Mouse (Mus musculus): ENCODE measurements at regions not wholly inside any gene's neighbourhood (a gene's known extent, or its start where the extent isn't known, plus 50 kb on each side); places are given as distances from the start of the nearest gene placed in this dataset.
A peak's percentile ranks its signal among the peaks of the same experiment; 100 is the strongest.

DNA sequence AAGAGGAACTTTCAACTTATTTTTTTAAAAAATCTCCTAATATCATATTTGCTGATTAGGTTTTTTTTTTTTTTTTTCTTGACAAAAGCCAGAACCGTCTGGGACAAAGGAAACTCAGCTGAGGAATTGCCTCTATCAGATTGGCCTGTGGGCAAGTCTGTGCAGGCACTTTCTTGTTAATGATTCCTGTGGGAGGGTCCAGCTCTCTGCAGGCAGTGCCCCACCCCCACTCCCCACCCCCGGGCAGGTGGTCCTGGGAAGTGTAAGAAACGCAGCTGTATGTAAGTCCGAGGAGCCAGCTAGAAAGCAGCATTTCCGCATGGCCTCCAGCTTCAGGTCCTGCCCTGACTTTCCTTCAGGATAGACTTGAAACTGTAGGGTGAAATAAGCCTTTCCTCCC, 377.7 kb downstream of the Sox2 start:
- no peaks in the 10 kb centered on the region for H3K9me3 ChIP-seq (ENCODE audit: low read length)
- H3K27me3 ChIP-seq (ENCODE audit: insufficient read depth, low read length): no peaks in the 10 kb centered on the region
- peaks cover 4% of the 10 kb centered on the region for H3K4me1 ChIP-seq (ENCODE audit: insufficient read depth, low read length)
- H3K4me2 ChIP-seq (replicated peaks; ENCODE audit: low read depth, low read length): peak overlapping the region; percentile 11; the same call in 1 of the 2 replicates
- no peak overlapping the region for H3K27ac ChIP-seq (ENCODE audit: low read length)
- ATAC-seq (ENCODE audit: low FRiP score, low TSS enrichment): peak; percentile 87
- H3K9ac ChIP-seq (replicated peaks; ENCODE audit: low read length): no peak overlapping the region
- H3K36me3 ChIP-seq (ENCODE audit: insufficient read depth, low read length): no peaks in the 10 kb centered on the region
- H3K4me3 ChIP-seq (ENCODE audit: low read length): no peak overlapping the region
- WGBS: 9% methylated on average over 5 of the region's 5 CpGs

DNA sequence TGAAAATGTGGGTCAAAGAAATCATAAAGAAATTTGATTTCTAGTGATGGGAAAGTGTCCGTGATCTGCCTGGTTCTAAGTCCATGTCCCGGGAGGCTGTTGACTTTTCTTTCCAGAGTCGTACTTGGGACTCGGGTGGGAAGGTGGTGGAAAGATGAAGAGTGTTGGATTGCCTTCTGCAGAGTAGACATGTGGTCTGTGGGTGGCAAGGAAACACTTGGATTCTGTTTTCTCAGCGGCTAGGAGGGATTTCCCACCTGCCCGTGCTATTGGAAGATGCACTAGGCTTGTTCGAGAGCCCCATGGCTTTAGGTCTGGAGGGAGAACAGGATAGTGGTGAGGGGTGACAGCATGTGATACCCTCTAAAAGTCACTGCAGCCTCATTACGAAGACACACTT, 379.7 kb downstream of the Sox2 start:
- Histone ChIP-seq H3K4me1 (ENCODE audit: insufficient read depth, low read length) (peaks cover 4% of the 10 kb centered on the region), H3K27me3 (ENCODE audit: insufficient read depth, low read length) (no peaks in the 10 kb centered on the region), H3K36me3 (ENCODE audit: insufficient read depth, low read length) (no peaks in the 10 kb centered on the region), H3K4me2 (replicated peaks; ENCODE audit: low read depth, low read length) (no peak overlapping the region), H3K9ac (replicated peaks; ENCODE audit: low read length) (no peak overlapping the region), H3K27ac (ENCODE audit: low read length) (no peak overlapping the region), H3K9me3 (ENCODE audit: low read length) (no peaks in the 10 kb centered on the region), H3K4me3 (ENCODE audit: low read length) (no peak overlapping the region)
- no peak for ATAC-seq (ENCODE audit: low FRiP score, low TSS enrichment)
- WGBS: 86% methylated on average over 8 of the region's 8 CpGs

DNA sequence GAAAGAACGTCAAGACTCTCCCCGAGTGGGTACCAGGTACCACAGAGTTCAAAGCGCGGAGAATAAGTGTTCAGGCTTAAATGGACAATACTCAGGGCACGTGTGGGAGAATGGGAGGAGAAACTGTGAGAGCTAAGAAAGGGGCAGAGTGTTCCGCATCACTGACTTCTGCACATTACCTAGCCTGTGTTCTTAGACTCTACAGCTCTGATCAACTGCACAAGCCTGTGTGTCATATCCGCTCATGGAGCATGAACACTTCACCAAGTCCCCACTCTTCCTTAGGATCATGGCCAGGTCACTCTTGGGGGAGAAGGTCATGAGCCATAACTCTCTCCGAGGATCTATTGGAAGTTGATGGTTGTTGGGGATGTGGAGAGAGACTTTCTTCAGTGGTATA, 383.4 kb downstream of the Sox2 start:
- Histone ChIP-seq H3K27ac (ENCODE audit: low read length) (no peak overlapping the region), H3K4me1 (ENCODE audit: insufficient read depth, low read length) (no peaks in the 10 kb centered on the region), H3K9ac (replicated peaks; ENCODE audit: low read length) (no peak overlapping the region), H3K27me3 (ENCODE audit: insufficient read depth, low read length) (no peaks in the 10 kb centered on the region), H3K4me2 (replicated peaks; ENCODE audit: low read depth, low read length) (no peak overlapping the region), H3K36me3 (ENCODE audit: insufficient read depth, low read length) (no peaks in the 10 kb centered on the region), H3K9me3 (ENCODE audit: low read length) (no peaks in the 10 kb centered on the region), H3K4me3 (ENCODE audit: low read length) (no peak overlapping the region)
- WGBS: 48% methylated on average over 8 of the region's 8 CpGs
- peak; percentile 69; the same call in 1 of the 2 replicates for ATAC-seq (ENCODE audit: low FRiP score, low TSS enrichment)

DNA sequence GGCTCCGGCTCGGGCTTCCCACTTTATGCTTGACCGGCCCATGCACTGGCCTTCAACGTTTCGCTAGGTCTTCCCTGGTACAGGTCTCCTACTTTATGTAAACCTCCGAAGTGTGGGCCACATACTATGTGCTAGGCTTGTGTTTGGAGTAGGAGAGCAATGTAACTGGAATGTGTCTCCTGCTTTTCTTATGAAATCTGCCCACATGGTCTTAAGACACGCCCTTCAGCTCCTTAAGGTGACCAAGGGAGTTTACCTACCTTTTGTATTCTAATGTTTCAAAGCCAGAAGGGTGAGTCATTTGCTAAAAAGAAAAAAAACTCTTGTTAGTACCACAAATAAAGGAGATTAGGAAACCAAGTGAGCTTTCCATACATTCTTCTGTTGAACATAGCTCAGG, 385.0 kb downstream of the Sox2 start:
- Histone ChIP-seq H3K36me3 (ENCODE audit: insufficient read depth, low read length) (no peaks in the 10 kb centered on the region), H3K27ac (ENCODE audit: low read length) (no peak overlapping the region), H3K27me3 (ENCODE audit: insufficient read depth, low read length) (no peaks in the 10 kb centered on the region), H3K9ac (replicated peaks; ENCODE audit: low read length) (no peak overlapping the region), H3K9me3 (ENCODE audit: low read length) (no peaks in the 10 kb centered on the region), H3K4me1 (ENCODE audit: insufficient read depth, low read length) (no peaks in the 10 kb centered on the region), H3K4me2 (replicated peaks; ENCODE audit: low read depth, low read length) (no peak overlapping the region), H3K4me3 (ENCODE audit: low read length) (no peak overlapping the region)
- no peak for ATAC-seq (ENCODE audit: low FRiP score, low TSS enrichment)
- WGBS: 61% methylated on average over 7 of the region's 7 CpGs

DNA sequence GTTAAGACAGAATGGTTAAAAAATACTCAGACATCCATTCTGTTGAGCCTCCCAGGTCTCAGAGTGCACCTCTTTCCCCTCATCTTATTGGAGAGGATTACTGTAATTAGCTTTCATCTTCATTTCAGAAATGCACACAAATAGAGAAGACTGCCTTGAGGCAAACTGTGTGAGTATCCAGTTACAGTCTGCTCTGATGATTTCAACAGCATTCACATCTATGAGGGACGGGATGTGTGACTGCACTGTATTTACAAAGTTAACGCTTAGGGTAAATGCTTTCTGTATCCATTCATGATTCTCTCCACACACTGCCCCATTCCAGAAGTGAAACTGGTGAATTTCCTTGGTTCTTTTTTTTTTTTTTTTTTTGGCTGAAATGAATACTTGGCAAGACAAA, 393.5 kb downstream of the Sox2 start:
- 72% methylated on average over 2 of the region's 2 CpGs for WGBS
- Histone ChIP-seq H3K27me3 (ENCODE audit: insufficient read depth, low read length) (no peaks in the 10 kb centered on the region), H3K36me3 (ENCODE audit: insufficient read depth, low read length) (no peaks in the 10 kb centered on the region), H3K4me2 (replicated peaks; ENCODE audit: low read depth, low read length) (no peak overlapping the region), H3K4me1 (ENCODE audit: insufficient read depth, low read length) (no peaks in the 10 kb centered on the region), H3K4me3 (ENCODE audit: low read length) (no peak overlapping the region), H3K27ac (ENCODE audit: low read length) (no peak overlapping the region), H3K9me3 (ENCODE audit: low read length) (no peaks in the 10 kb centered on the region), H3K9ac (replicated peaks; ENCODE audit: low read length) (no peak overlapping the region)
- ATAC-seq (ENCODE audit: low FRiP score, low TSS enrichment): no peak

DNA sequence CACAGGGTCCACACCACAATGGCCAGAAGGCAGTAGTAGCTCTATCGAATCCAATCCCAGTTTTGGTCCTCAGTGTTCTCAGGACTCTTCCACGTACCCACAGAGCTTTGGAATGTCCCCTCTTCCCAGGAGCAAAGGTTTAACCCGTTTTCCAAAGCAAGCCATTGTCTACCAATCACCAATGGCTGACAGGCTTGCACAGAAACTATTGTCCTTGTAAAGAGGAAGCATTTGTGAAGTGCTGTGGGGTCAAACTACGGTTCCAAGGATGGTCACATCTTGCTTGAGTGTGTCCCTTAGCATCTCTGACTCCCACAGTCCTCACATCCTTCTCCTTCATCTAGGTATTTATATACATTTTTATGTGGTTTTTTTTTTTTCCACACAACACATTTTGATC, 409.2 kb downstream of the Sox2 start:
- Histone ChIP-seq H3K4me1 (ENCODE audit: insufficient read depth, low read length) (no peaks in the 10 kb centered on the region), H3K4me2 (replicated peaks; ENCODE audit: low read depth, low read length) (no peak overlapping the region), H3K27me3 (ENCODE audit: insufficient read depth, low read length) (no peaks in the 10 kb centered on the region), H3K9me3 (ENCODE audit: low read length) (no peaks in the 10 kb centered on the region), H3K27ac (ENCODE audit: low read length) (no peak overlapping the region), H3K9ac (replicated peaks; ENCODE audit: low read length) (no peak overlapping the region), H3K4me3 (ENCODE audit: low read length) (no peak overlapping the region), H3K36me3 (ENCODE audit: insufficient read depth, low read length) (no peaks in the 10 kb centered on the region)
- WGBS: 68% methylated on average over 4 of the region's 4 CpGs
- ATAC-seq (ENCODE audit: low FRiP score, low TSS enrichment): no peak

DNA sequence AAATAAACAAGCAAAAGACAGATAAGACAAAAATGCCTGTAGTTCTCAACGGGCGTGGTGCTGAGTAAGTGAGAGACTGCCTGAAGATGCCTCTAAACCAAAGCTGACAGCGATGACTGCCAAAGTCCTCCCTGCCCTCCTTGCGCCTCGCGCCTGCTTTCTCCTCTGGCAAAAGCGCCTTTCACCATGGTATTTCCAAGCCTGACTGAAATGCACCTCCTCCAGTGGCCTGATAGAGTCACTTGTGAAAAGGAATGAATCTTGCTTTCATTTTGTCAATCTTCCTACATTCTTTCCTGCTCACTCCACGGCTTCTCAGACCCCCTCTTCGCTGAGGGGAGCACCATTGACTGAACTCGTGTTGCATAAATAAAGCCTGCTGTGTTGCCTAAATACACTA, 409.8 kb downstream of the Sox2 start:
- 58% methylated on average over 10 of the region's 10 CpGs for WGBS
- Histone ChIP-seq H3K9me3 (ENCODE audit: low read length) (no peaks in the 10 kb centered on the region), H3K27ac (ENCODE audit: low read length) (no peak overlapping the region), H3K36me3 (ENCODE audit: insufficient read depth, low read length) (no peaks in the 10 kb centered on the region), H3K4me1 (ENCODE audit: insufficient read depth, low read length) (no peaks in the 10 kb centered on the region), H3K9ac (replicated peaks; ENCODE audit: low read length) (no peak overlapping the region), H3K4me2 (replicated peaks; ENCODE audit: low read depth, low read length) (no peak overlapping the region), H3K4me3 (ENCODE audit: low read length) (no peak overlapping the region), H3K27me3 (ENCODE audit: insufficient read depth, low read length) (no peaks in the 10 kb centered on the region)
- ATAC-seq (ENCODE audit: low FRiP score, low TSS enrichment): no peak

DNA sequence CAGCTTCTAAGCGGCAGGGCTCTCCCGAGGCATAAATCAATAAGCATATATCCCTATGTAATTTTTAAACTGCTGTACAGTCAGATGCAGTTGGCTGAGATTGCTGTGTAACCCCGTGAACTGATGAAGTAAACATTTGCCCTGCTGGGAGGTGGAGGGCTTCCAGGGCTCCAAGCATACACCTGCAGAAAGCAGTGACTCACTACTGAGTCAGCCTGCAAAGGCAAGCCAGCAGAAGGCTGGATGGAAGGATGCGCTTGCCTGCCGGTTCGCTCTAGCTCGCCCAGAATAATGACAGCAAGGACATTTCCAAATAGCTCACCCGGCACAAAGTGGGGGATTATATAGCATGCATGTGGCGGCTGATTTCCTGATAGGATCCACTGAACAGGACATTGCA, 416.6 kb downstream of the Sox2 start:
- WGBS: 38% methylated on average over 9 of the region's 9 CpGs
- Histone ChIP-seq H3K9me3 (ENCODE audit: low read length) (no peaks in the 10 kb centered on the region), H3K27me3 (ENCODE audit: insufficient read depth, low read length) (no peaks in the 10 kb centered on the region), H3K27ac (ENCODE audit: low read length) (no peak overlapping the region), H3K4me1 (ENCODE audit: insufficient read depth, low read length) (no peaks in the 10 kb centered on the region), H3K9ac (replicated peaks; ENCODE audit: low read length) (no peak overlapping the region), H3K36me3 (ENCODE audit: insufficient read depth, low read length) (no peaks in the 10 kb centered on the region), H3K4me3 (ENCODE audit: low read length) (no peak overlapping the region), H3K4me2 (replicated peaks; ENCODE audit: low read depth, low read length) (no peak overlapping the region)
- ATAC-seq (ENCODE audit: low FRiP score, low TSS enrichment): no peak

DNA sequence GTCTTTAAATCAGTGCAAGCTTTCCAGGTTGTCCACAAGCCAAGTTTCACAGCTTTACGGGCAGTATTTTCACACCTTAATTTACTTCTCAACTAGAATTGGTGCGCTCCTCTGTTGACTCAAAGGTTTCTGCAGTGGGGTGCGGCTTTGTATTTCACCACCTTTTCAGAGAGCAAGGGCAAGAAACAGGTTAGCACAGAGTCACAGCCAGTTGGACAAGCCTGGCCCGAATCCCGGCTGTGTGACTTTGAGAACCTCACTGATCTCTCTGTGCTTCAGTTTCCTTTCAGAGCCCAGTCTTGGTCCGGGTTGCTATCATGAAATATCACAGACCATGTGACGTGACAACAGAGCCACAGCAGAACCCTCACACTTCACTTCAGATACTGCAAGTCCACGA, 418.4 kb downstream of the Sox2 start:
- no peak overlapping the region for H3K9ac ChIP-seq (replicated peaks; ENCODE audit: low read length)
- H3K9me3 ChIP-seq (ENCODE audit: low read length): no peaks in the 10 kb centered on the region
- H3K36me3 ChIP-seq (ENCODE audit: insufficient read depth, low read length): no peaks in the 10 kb centered on the region
- no peak overlapping the region for H3K4me2 ChIP-seq (replicated peaks; ENCODE audit: low read depth, low read length)
- ATAC-seq (ENCODE audit: low FRiP score, low TSS enrichment): no peak
- no peaks in the 10 kb centered on the region for H3K27me3 ChIP-seq (ENCODE audit: insufficient read depth, low read length)
- H3K4me3 ChIP-seq (ENCODE audit: low read length): no peak overlapping the region
- 90% methylated on average over 8 of the region's 8 CpGs for WGBS
- H3K4me1 ChIP-seq (ENCODE audit: insufficient read depth, low read length): no peaks in the 10 kb centered on the region
- H3K27ac ChIP-seq (ENCODE audit: low read length): no peak overlapping the region

DNA sequence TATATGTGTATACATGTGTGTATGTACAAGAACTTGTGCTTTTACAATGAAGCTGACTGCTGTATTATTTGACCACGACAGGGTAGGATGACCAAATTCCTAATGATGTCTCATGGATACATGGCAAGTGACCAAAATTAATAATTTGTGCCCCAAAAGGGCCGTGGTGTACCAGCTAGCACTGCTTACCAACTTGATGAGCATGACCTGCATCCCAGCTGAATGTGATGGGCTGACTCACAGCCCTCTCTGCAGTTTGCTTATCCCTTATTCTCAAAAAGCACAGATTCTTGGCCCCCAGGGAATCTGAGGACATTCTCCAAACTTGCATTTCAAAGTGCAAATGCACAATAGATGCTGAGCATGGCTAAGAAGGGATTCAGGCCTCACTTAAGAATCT, 420.8 kb downstream of the Sox2 start:
- no peak for ATAC-seq (ENCODE audit: low FRiP score, low TSS enrichment)
- no peak overlapping the region for H3K4me3 ChIP-seq (ENCODE audit: low read length)
- no peaks in the 10 kb centered on the region for H3K36me3 ChIP-seq (ENCODE audit: insufficient read depth, low read length)
- H3K9me3 ChIP-seq (ENCODE audit: low read length): no peaks in the 10 kb centered on the region
- no peaks in the 10 kb centered on the region for H3K27me3 ChIP-seq (ENCODE audit: insufficient read depth, low read length)
- H3K27ac ChIP-seq (ENCODE audit: low read length): no peak overlapping the region
- 79% methylated on average over 2 of the region's 2 CpGs for WGBS
- no peaks in the 10 kb centered on the region for H3K4me1 ChIP-seq (ENCODE audit: insufficient read depth, low read length)
- H3K4me2 ChIP-seq (replicated peaks; ENCODE audit: low read depth, low read length): no peak overlapping the region
- no peak overlapping the region for H3K9ac ChIP-seq (replicated peaks; ENCODE audit: low read length)

DNA sequence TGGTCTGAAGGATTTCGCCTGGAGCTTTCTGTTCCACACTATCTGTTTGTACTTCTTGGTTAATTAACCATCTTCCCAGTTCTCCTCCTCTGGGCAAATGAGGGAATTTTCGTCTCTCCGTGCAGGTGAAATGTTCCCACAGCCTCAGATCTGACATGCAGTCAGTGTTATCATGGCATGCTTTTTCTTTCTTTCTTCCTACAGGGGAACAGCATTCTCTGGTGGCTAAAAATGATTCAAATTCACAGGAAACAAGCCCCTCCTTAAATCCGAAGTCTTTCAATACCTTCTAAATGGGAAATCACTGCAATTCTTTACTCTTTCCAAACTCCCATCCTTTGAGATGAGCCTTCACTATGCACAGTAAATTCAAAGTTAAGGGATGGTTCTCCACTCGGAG, 429.7 kb downstream of the Sox2 start:
- no peak for ATAC-seq (ENCODE audit: low FRiP score, low TSS enrichment)
- WGBS: 54% methylated on average over 5 of the region's 5 CpGs
- no peak overlapping the region for H3K27ac ChIP-seq (ENCODE audit: low read length)

More for the DNA sequence above, 429.7 kb downstream of the Sox2 start:
- Histone ChIP-seq H3K4me1 (ENCODE audit: insufficient read depth, low read length) (no peaks in the 10 kb centered on the region), H3K4me3 (ENCODE audit: low read length) (no peak overlapping the region), H3K9ac (replicated peaks; ENCODE audit: low read length) (no peak overlapping the region), H3K4me2 (replicated peaks; ENCODE audit: low read depth, low read length) (no peak overlapping the region), H3K27me3 (ENCODE audit: insufficient read depth, low read length) (no peaks in the 10 kb centered on the region), H3K9me3 (ENCODE audit: low read length) (no peaks in the 10 kb centered on the region), H3K36me3 (ENCODE audit: insufficient read depth, low read length) (no peaks in the 10 kb centered on the region)
